Mouse (Mus musculus) embryonic fibroblast, embryonic 13.5 days (primary cell): ENCODE results near the gene Frmpd2. TPM values are rescaled to one million over a fixed set of nuclear protein-coding genes. Genes with fewer than 3 reads are reported as not detected.

Source experiments
- H3K27ac ChIP-seq: 2 replicates; pipeline ENCODE4 v1.5.1; 2012; ENCODE audit warnings: low read length, control low read depth, inconsistent platforms; ENCODE audit not compliant: insufficient read depth
- H3K4me1 ChIP-seq: 2 replicates; pipeline ENCODE4 v1.6.1; 2011; ENCODE audit warnings: low read length; ENCODE audit not compliant: control insufficient read depth, insufficient read depth
- H3K4me3 ChIP-seq: 2 replicates; pipeline ENCODE4 v1.5.1; 2011; ENCODE audit warnings: mild to moderate bottlenecking, control low read depth, low read length; ENCODE audit not compliant: insufficient read depth
- CTCF ChIP-seq: IDR thresholded peaks from 2 replicates; pipeline ENCODE4 v1.5.1; 2011; ENCODE audit warnings: mild to moderate bottlenecking, control low read depth, low read length, moderate library complexity, borderline replicate concordance; ENCODE audit not compliant: insufficient read depth
- POLR2A ChIP-seq: IDR thresholded peaks from 2 replicates; pipeline ENCODE4 v1.6.1; 2011; ENCODE audit warnings: low read depth, mild to moderate bottlenecking, control low read depth, low read length, moderate library complexity
- polyA plus RNA-seq: library from polyadenylated mRNA; stranded (reverse); fragments of >200 nt; gene quantifications from 2 replicates; pipeline ENCODE4 v1.2.4, GENCODE M21; 2011; ENCODE audit warnings: low read depth; ENCODE audit not compliant: missing spikeins, insufficient read length

Frmpd2 gene
- polyA plus RNA-seq, 1 experiment = not detected

GRCm38 (mm10) chr14:33588951-33589350, 117.5 kb downstream of the Frmpd2 start, which contains the start of gene Ptpn20:
Gene Ptpn20 (plus strand): TSS chr14:33589207.
- no peak within 1 kb of the TSS for H3K27ac ChIP-seq

DNA sequence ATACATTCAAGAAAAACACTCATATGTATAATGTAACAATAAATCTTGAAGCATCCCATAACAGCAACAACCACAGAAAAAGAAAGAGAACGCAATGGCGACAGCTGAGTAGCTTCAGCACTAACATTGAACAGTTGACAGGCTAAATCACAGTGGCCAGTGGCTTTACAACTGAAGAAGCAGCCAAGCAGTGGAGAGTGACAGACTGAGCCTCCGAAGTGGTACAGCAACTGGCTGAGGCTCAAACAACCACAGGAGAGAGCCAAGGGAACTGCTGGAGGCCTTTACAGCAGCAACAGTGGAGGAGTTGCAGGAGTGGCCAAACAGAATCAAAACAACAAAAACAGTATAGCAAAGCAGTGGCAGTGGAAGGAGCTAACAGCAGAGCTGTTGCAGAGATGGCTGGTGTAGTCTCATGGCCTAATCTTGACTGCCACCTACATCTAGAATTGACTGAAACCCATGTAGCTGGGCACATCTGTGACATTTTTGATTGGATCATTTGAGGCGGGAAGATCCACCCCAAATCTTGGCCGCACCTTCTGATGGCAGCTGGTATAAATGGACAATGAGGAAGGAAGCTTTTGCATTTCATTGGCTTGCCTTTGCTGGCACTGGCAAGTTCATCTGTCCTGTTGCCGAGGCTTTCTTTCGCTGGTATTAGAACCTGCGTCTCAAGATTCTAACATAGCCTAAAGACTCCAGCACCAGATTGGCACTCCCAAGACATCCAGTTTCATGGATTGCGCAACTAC, 127.1 kb downstream of the Frmpd2 start:
- Histone ChIP-seq H3K4me3 (no peak overlapping the region), H3K27ac (no peak overlapping the region), H3K4me1 (no peaks in the 10 kb centered on the region)
- TF ChIP-seq CTCF (no peak), POLR2A (no peak)

More at GRCm38 (mm10) chr14:33588951-33589350, 117.5 kb downstream of the Frmpd2 start, which contains the start of gene Ptpn20:
- TF ChIP-seq CTCF = no peak
- TF ChIP-seq POLR2A = no peak
- no peak within 1 kb of the TSS for H3K4me3 ChIP-seq
- no peaks in the 10 kb centered on the region for H3K4me1 ChIP-seq

GRCm38 (mm10) chr14:33607431-33607830, 135.9 kb downstream of the Frmpd2 start:
- H3K27ac ChIP-seq = no peak overlapping the region
- H3K4me3 ChIP-seq = no peak overlapping the region
- TF ChIP-seq POLR2A (no peak), CTCF (no peak)
- H3K4me1 ChIP-seq = no peaks in the 10 kb centered on the region

Other genes starting within 250 kb of the Frmpd2 start
- 37.4 and 44.2 TPM in 2 replicates for gene Mapk8, start 24.5 kb upstream of the Frmpd2 start, polyA plus RNA-seq
- not detected in 2 replicates for gene Ptpn20, start 117.5 kb downstream of the Frmpd2 start, polyA plus RNA-seq